7 mouse cellular contexts compared by ENCODE assay signal in genomic region chr10:52381845-52382591, GRCm38 (mm10). TPM values are rescaled to one million over a fixed set of nuclear protein-coding genes. Genes with fewer than 3 reads are reported as not detected.
DNase-seq lines count a peak whose midpoint lies in the region; ATAC-seq lines count a peak whose summit lies in the region.

TSS of gene Gopc (minus strand) at chr10:52382124.

- H3K9me3 ChIP-seq in embryonic facial prominence, embryonic 11.5 days (replicated peaks; ENCODE audit: control insufficient read depth, low read length): no peaks in the 10 kb centered on the region
- H3K9me3 ChIP-seq in limb, embryonic 11.5 days (ENCODE audit: control insufficient read depth, low read length): no peaks in the 10 kb centered on the region
- H3K9me3 ChIP-seq in midbrain, embryonic 14.5 days (ENCODE audit: control insufficient read depth, low read length): no peaks in the 10 kb centered on the region

- H3K4me1 ChIP-seq in embryonic facial prominence, embryonic 11.5 days (ENCODE audit: control insufficient read depth, insufficient read depth, low read length): no peaks in the 10 kb centered on the region
- peaks cover 8% of the 10 kb centered on the region; the same call in 1 of the 2 replicates for H3K4me1 ChIP-seq in limb, embryonic 11.5 days (ENCODE audit: control insufficient read depth, insufficient read depth, low read length)
- H3K4me1 ChIP-seq in midbrain, embryonic 14.5 days (ENCODE audit: control insufficient read depth, insufficient read depth, low read length): peaks cover 18% of the 10 kb centered on the region

- H3K9ac ChIP-seq in embryonic facial prominence, embryonic 11.5 days (replicated peaks; ENCODE audit: low read length): peak within 1 kb of the TSS; percentile 88
- H3K9ac ChIP-seq in limb, embryonic 11.5 days (ENCODE audit: low read length): peak within 1 kb of the TSS; percentile 89
- H3K9ac ChIP-seq in midbrain, embryonic 14.5 days (replicated peaks; ENCODE audit: low read length): peak within 1 kb of the TSS; percentile 87

- no peaks in the 10 kb centered on the region for H3K27me3 ChIP-seq in embryonic facial prominence, embryonic 11.5 days (ENCODE audit: control insufficient read depth, insufficient read depth, low read length)
- no peaks in the 10 kb centered on the region for H3K27me3 ChIP-seq in limb, embryonic 11.5 days (ENCODE audit: control insufficient read depth, insufficient read depth, low read length)
- H3K27me3 ChIP-seq in midbrain, embryonic 14.5 days (ENCODE audit: control insufficient read depth, insufficient read depth, low read length): no peaks in the 10 kb centered on the region

- H3K4me3 ChIP-seq in embryonic facial prominence, embryonic 11.5 days (ENCODE audit: low read depth, low read length): peak within 1 kb of the TSS; percentile 85
- peak within 1 kb of the TSS; percentile 76 for H3K4me3 ChIP-seq in limb, embryonic 11.5 days (ENCODE audit: low read depth, low read length)
- H3K4me3 ChIP-seq in midbrain, embryonic 14.5 days (replicated peaks; ENCODE audit: low read depth, low read length): peak within 1 kb of the TSS; percentile 90

- H3K4me2 ChIP-seq in embryonic facial prominence, embryonic 11.5 days (ENCODE audit: low read depth, low read length): peak within 1 kb of the TSS; percentile 67
- H3K4me2 ChIP-seq in limb, embryonic 11.5 days (ENCODE audit: low read depth, severe bottlenecking): peak within 1 kb of the TSS; percentile 73
- peak within 1 kb of the TSS; percentile 76 for H3K4me2 ChIP-seq in midbrain, embryonic 14.5 days (ENCODE audit: low read length)

- no peaks in the 10 kb centered on the region for H3K36me3 ChIP-seq in embryonic facial prominence, embryonic 11.5 days (replicated peaks; ENCODE audit: control insufficient read depth, insufficient read depth, low read depth, low read length)
- H3K36me3 ChIP-seq in limb, embryonic 11.5 days (ENCODE audit: control insufficient read depth, insufficient read depth, low read length): no peaks in the 10 kb centered on the region
- no peaks in the 10 kb centered on the region for H3K36me3 ChIP-seq in midbrain, embryonic 14.5 days (ENCODE audit: control insufficient read depth, insufficient read depth, low read length)

- DNase-seq in adrenal gland, postnatal 14 days: peak; percentile 98
- DNase-seq in embryonic facial prominence, embryonic 11.5 days (ENCODE audit: low spot score): peak; percentile 99
- DNase-seq in heart, adult 11 months: peak; percentile 100
- peak; percentile 98 for DNase-seq in kidney, adult 18-20 months
- DNase-seq in limb, embryonic 11.5 days (ENCODE audit: low spot score): peak; percentile 96
- peak; percentile 100 for DNase-seq in midbrain, embryonic 14.5 days
- DNase-seq in spleen, adult 18-20 months: peak; percentile 93 to 96

- peak; percentile 99 for ATAC-seq in embryonic facial prominence, embryonic 11.5 days (replicated peaks; ENCODE audit: insufficient number of reproducible peaks, low FRiP score, low TSS enrichment, low read depth)
- peak; percentile 99 for ATAC-seq in limb, embryonic 11.5 days (ENCODE audit: insufficient number of reproducible peaks, low FRiP score, low TSS enrichment, low read depth)
- ATAC-seq in midbrain, embryonic 14.5 days (ENCODE audit: low FRiP score, low TSS enrichment): peak; percentile 98

- H3K27ac ChIP-seq in embryonic facial prominence, embryonic 11.5 days (replicated peaks; ENCODE audit: low read depth, low read length): peak within 1 kb of the TSS; percentile 77
- H3K27ac ChIP-seq in limb, embryonic 11.5 days (replicated peaks; ENCODE audit: low read depth, low read length): peak within 1 kb of the TSS; percentile 73; the same call in 1 of the 2 replicates
- H3K27ac ChIP-seq in midbrain, embryonic 14.5 days (replicated peaks; ENCODE audit: low read depth, low read length): peak within 1 kb of the TSS; percentile 95

- WGBS in embryonic facial prominence, embryonic 11.5 days: under 1% methylated on average over 56 of the region's 71 CpGs
- WGBS in limb, embryonic 11.5 days: under 1% methylated on average over 55 of the region's 71 CpGs
- under 1% methylated on average over 70 of the region's 71 CpGs for WGBS in midbrain, embryonic 14.5 days

RNA-seq across cellular contexts. Expression of gene Gopc, which starts in this region (rescaled TPM):
- 23.9 and 26.1 TPM in 2 replicates for total RNA-seq in adrenal gland, postnatal 14 days (2021)
- polyA plus RNA-seq in embryonic facial prominence, embryonic 11.5 days (2014; fragmentation: Nextera tagmentation; extraction: Ambion mirVana): 17.3 TPM in 2 replicates
- polyA plus RNA-seq in limb, embryonic 11.5 days (2014; fragmentation: Nextera tagmentation; extraction: Ambion mirVana): 15.8 and 16.2 TPM in 2 replicates
- 19.2 and 24.5 TPM in 2 replicates for polyA plus RNA-seq in midbrain, embryonic 14.5 days (2014; fragmentation: Nextera tagmentation; extraction: Ambion mirVana)

Comparison
In these comparisons a context has a peak if more than half of its experiments do, and no peak if none do; other contexts are left out.
1. Peak in every context shown above with its lines: DNase-seq, ATAC-seq, H3K4me3 ChIP-seq and H3K27ac ChIP-seq.